Mouse (Mus musculus) forebrain, embryonic 14.5 days (tissue): Measurements from ENCODE around the gene Arnt2. TPM values are rescaled to one million over a fixed set of nuclear protein-coding genes. Genes with fewer than 3 reads are reported as not detected.

Experiments
- ATAC-seq: fragments of 200-750 bp; cut with Nextera tagmentation; 2 replicates; pipeline ENCODE4 v1.8.0; 2017; ENCODE audit warnings: mild to moderate bottlenecking, moderate library complexity
- DNase-seq: peaks from one replicate; pipeline ENCODE4 v3.0.0-alpha.2; 2015; ENCODE audit warnings: low spot score
- H3K27ac ChIP-seq: fragments of 300-500 bp; sonication (generic); 2 replicates; pipeline ENCODE4 v1.5.1; 2014; ENCODE audit warnings: low read depth, mild to moderate bottlenecking, control low read depth, low read length, moderate library complexity
- H3K27me3 ChIP-seq: fragments of 300-500 bp; sonication (generic); replicated peaks from 2 replicates; pipeline ENCODE4 v1.6.1; 2014; ENCODE audit warnings: low read length, control low read depth, mixed read lengths; ENCODE audit not compliant: control insufficient read depth, insufficient read depth
- H3K36me3 ChIP-seq: fragments of 300-500 bp; sonication (generic); 2 replicates; pipeline ENCODE4 v1.6.1; 2014; ENCODE audit warnings: low read length, control low read depth; ENCODE audit not compliant: control insufficient read depth, insufficient read depth
- H3K4me1 ChIP-seq: fragments of 300-500 bp; sonication (generic); 2 replicates; pipeline ENCODE4 v1.6.1; 2014; ENCODE audit warnings: antibody characterized with exemption, low read length, control low read depth; ENCODE audit not compliant: control insufficient read depth, insufficient read depth
- H3K4me2 ChIP-seq: fragments of 300-500 bp; sonication (generic); 2 replicates; pipeline ENCODE4 v1.6.1; 2014; ENCODE audit warnings: mild to moderate bottlenecking, control low read depth, low read length
- H3K4me3 ChIP-seq: fragments of 300-500 bp; sonication (generic); 2 replicates; pipeline ENCODE4 v1.5.1; 2014; ENCODE audit warnings: low read depth, low read length, control low read depth
- H3K9ac ChIP-seq: fragments of 300-500 bp; sonication (generic); 2 replicates; pipeline ENCODE4 v1.6.1; 2014; ENCODE audit warnings: mild to moderate bottlenecking, low read length, control low read depth, moderate library complexity
- H3K9me3 ChIP-seq: fragments of 300-500 bp; sonication (generic); replicated peaks from 2 replicates; pipeline ENCODE4 v1.6.1; 2016; ENCODE audit warnings: low read length, control low read depth, mixed read lengths; ENCODE audit not compliant: control insufficient read depth
- WGBS: fragments of 180-500 bp; shearing (Covaris S2); extraction: QIAGEN DNeasy Blood & Tissue Kit; methylation state at CpG from one replicate; pipeline ENCODE4 v1.1.7; 2014; 5-methylcytosine and 5-hydroxymethylcytosine counted together
- polyA plus RNA-seq: library from polyadenylated mRNA; unstranded; fragments of >200 nt; fragmentation: Nextera tagmentation; extraction: Ambion mirVana; gene quantifications from 2 replicates; pipeline ENCODE4 v1.2.1, GENCODE M21; 2014

The Arnt2 gene
- polyA plus RNA-seq, 1 experiment from 2014 or later, result 51.4 TPM

- no peaks in the 10 kb centered on the region for H3K9me3 ChIP-seq
- H3K36me3 ChIP-seq, result peaks cover 31% of the 10 kb centered on the region
- WGBS, result 86% methylated on average over 1 of the region's 1 CpGs
- no peak overlapping the region for H3K27ac ChIP-seq
- no peak overlapping the region for H3K4me3 ChIP-seq
- no peaks in the 10 kb centered on the region for H3K4me1 ChIP-seq
- no peak overlapping the region for H3K9ac ChIP-seq
- H3K27me3 ChIP-seq, result no peaks in the 10 kb centered on the region
- ATAC-seq, result no peak
- DNase-seq, result no peak
- no peak overlapping the region for H3K4me2 ChIP-seq
Observed at GRCm38 (mm10) chr7:84300261-84300660, 109.7 kb downstream of the Arnt2 start.

GRCm38 (mm10) chr7:84299601-84300000 is 110.4 kb downstream of the Arnt2 start:
- H3K9me3 ChIP-seq, result no peaks in the 10 kb centered on the region
- no peak overlapping the region for H3K4me3 ChIP-seq
- H3K9ac ChIP-seq, result no peak overlapping the region
- H3K27me3 ChIP-seq, result no peaks in the 10 kb centered on the region
- H3K4me1 ChIP-seq, result no peaks in the 10 kb centered on the region
- 95% methylated on average over 4 of the region's 4 CpGs for WGBS
- no peak overlapping the region for H3K27ac ChIP-seq
- no peak for ATAC-seq
- DNase-seq, result no peak
- H3K4me2 ChIP-seq, result no peak overlapping the region
- H3K36me3 ChIP-seq, result peaks cover 24% of the 10 kb centered on the region

- Histone ChIP-seq H3K4me2 (no peak overlapping the region), H3K9ac (no peak overlapping the region), H3K4me3 (no peak overlapping the region), H3K36me3 (peaks cover 17% of the 10 kb centered on the region; the same call in 1 of the 2 replicates), H3K27me3 (no peaks in the 10 kb centered on the region), H3K9me3 (no peaks in the 10 kb centered on the region), H3K4me1 (no peaks in the 10 kb centered on the region), H3K27ac (no peak overlapping the region)
- ATAC-seq (no peak), DNase-seq (no peak)
- 90% methylated on average over 7 of the region's 7 CpGs for WGBS
Observed at GRCm38 (mm10) chr7:84293054-84293453, 116.9 kb downstream of the Arnt2 start.

GRCm38 (mm10) chr7:84287226-84287587 is 122.8 kb downstream of the Arnt2 start:
- H3K27ac ChIP-seq, result peak overlapping the region; percentile 36; the same call in 1 of the 2 replicates
- H3K9me3 ChIP-seq, result no peaks in the 10 kb centered on the region
- no peak overlapping the region for H3K4me2 ChIP-seq
- no peak overlapping the region for H3K4me3 ChIP-seq
- WGBS, result 68% methylated on average over 2 of the region's 2 CpGs
- H3K4me1 ChIP-seq, result no peaks in the 10 kb centered on the region
- no peak overlapping the region for H3K9ac ChIP-seq
- ATAC-seq, result peak; percentile 49; the same call in 1 of the 2 replicates
- H3K27me3 ChIP-seq, result no peaks in the 10 kb centered on the region
- peaks cover 41% of the 10 kb centered on the region for H3K36me3 ChIP-seq
- no peak for DNase-seq

GRCm38 (mm10) chr7:84286526-84287225 is 123.3 kb downstream of the Arnt2 start:
- H3K9ac ChIP-seq, result no peak overlapping the region
- H3K27me3 ChIP-seq, result no peaks in the 10 kb centered on the region
- WGBS, result 58% methylated on average over 8 of the region's 8 CpGs
- no peaks in the 10 kb centered on the region for H3K9me3 ChIP-seq
- no peak overlapping the region for H3K4me3 ChIP-seq
- H3K27ac ChIP-seq, result peak overlapping the region; percentile 65
- no peaks in the 10 kb centered on the region for H3K4me1 ChIP-seq
- peak; percentile 80 for DNase-seq
- no peak overlapping the region for H3K4me2 ChIP-seq
- peak; percentile 79 for ATAC-seq
- peaks cover 42% of the 10 kb centered on the region for H3K36me3 ChIP-seq

- H3K36me3 ChIP-seq, result peaks cover 50% of the 10 kb centered on the region
- H3K4me3 ChIP-seq, result no peak overlapping the region
- no peaks in the 10 kb centered on the region for H3K4me1 ChIP-seq
- H3K4me2 ChIP-seq, result no peak overlapping the region
- DNase-seq, result peak; percentile 35
- no peaks in the 10 kb centered on the region for H3K27me3 ChIP-seq
- peak; percentile 51; the same call in 1 of the 2 replicates for ATAC-seq
- no peaks in the 10 kb centered on the region for H3K9me3 ChIP-seq
- peak overlapping the region; percentile 65 for H3K27ac ChIP-seq
- no peak overlapping the region for H3K9ac ChIP-seq
- 86% methylated on average over 7 of the region's 7 CpGs for WGBS
Observed at GRCm38 (mm10) chr7:84285790-84286189, 124.2 kb downstream of the Arnt2 start.

- H3K9me3 ChIP-seq, result no peaks in the 10 kb centered on the region
- no peak overlapping the region for H3K9ac ChIP-seq
- H3K4me2 ChIP-seq, result no peak overlapping the region
- no peak overlapping the region for H3K27ac ChIP-seq
- H3K4me1 ChIP-seq, result no peaks in the 10 kb centered on the region
- 85% methylated on average over 3 of the region's 3 CpGs for WGBS
- no peaks in the 10 kb centered on the region for H3K27me3 ChIP-seq
- DNase-seq, result no peak
- peaks cover 53% of the 10 kb centered on the region for H3K36me3 ChIP-seq
- no peak overlapping the region for H3K4me3 ChIP-seq
- ATAC-seq, result no peak
Observed at GRCm38 (mm10) chr7:84284974-84285373, 125.0 kb downstream of the Arnt2 start.

- H3K27me3 ChIP-seq, result no peaks in the 10 kb centered on the region
- 93% methylated on average over 4 of the region's 4 CpGs for WGBS
- peaks cover 63% of the 10 kb centered on the region for H3K36me3 ChIP-seq
- no peak overlapping the region for H3K4me3 ChIP-seq
- ATAC-seq, result no peak
- no peak for DNase-seq
- no peak overlapping the region for H3K4me2 ChIP-seq
- H3K9me3 ChIP-seq, result no peaks in the 10 kb centered on the region
- H3K9ac ChIP-seq, result no peak overlapping the region
- H3K27ac ChIP-seq, result no peak overlapping the region
- no peaks in the 10 kb centered on the region for H3K4me1 ChIP-seq
Observed at GRCm38 (mm10) chr7:84282231-84282630, 127.7 kb downstream of the Arnt2 start.

GRCm38 (mm10) chr7:84279231-84279630 is 130.7 kb downstream of the Arnt2 start:
- WGBS, result 91% methylated on average over 1 of the region's 1 CpGs
- Histone ChIP-seq H3K4me2 (no peak overlapping the region), H3K4me1 (no peaks in the 10 kb centered on the region), H3K9me3 (no peaks in the 10 kb centered on the region), H3K9ac (no peak overlapping the region), H3K27me3 (no peaks in the 10 kb centered on the region), H3K4me3 (no peak overlapping the region), H3K36me3 (peaks cover 78% of the 10 kb centered on the region), H3K27ac (no peak overlapping the region)
- no peak for ATAC-seq
- no peak for DNase-seq
